Mouse (Mus musculus) thymus, adult 2 months (tissue): ENCODE results near the gene Hist1h2ab. TPM values are rescaled to one million over a fixed set of nuclear protein-coding genes. Genes with fewer than 3 reads are reported as not detected.

Experiments
- DNase-seq: peaks from one replicate; pipeline ENCODE4 v3.0.0; 2021
- H3K27ac ChIP-seq: fragments of 200-500 bp; 2 replicates; pipeline ENCODE4 v1.5.1; 2012; ENCODE audit warnings: low read length, control low read depth; ENCODE audit not compliant: control insufficient read depth, insufficient read depth
- H3K27me3 ChIP-seq: fragments of 200-500 bp; 2 replicates; pipeline ENCODE4 v1.6.1; 2012; ENCODE audit warnings: mild to moderate bottlenecking, low read length, moderate library complexity, mixed read lengths; ENCODE audit not compliant: control insufficient read depth, insufficient read depth
- H3K36me3 ChIP-seq: fragments of 200-500 bp; 2 replicates; pipeline ENCODE4 v1.6.1; 2012; ENCODE audit warnings: mild to moderate bottlenecking, low read length, moderate library complexity; ENCODE audit not compliant: control insufficient read depth, insufficient read depth
- H3K4me1 ChIP-seq: fragments of 200-500 bp; replicated peaks from 2 replicates; pipeline ENCODE4 v1.6.1; 2012; ENCODE audit warnings: low read length; ENCODE audit not compliant: control insufficient read depth, insufficient read depth
- H3K4me3 ChIP-seq: fragments of 200-500 bp; 2 replicates; pipeline ENCODE4 v1.5.1; 2012; ENCODE audit warnings: mild to moderate bottlenecking, low read length, control low read depth, moderate library complexity; ENCODE audit not compliant: control insufficient read depth, insufficient read depth
- CTCF ChIP-seq: fragments of 200-500 bp; IDR thresholded peaks from 2 replicates; pipeline ENCODE4 v1.5.1; 2012; ENCODE audit warnings: mild to moderate bottlenecking, control low read depth, low read length, moderate library complexity, borderline replicate concordance; ENCODE audit not compliant: control insufficient read depth, poor library complexity, insufficient read depth; ENCODE audit errors: extremely low read depth
- POLR2A ChIP-seq: fragments of 200-500 bp; IDR thresholded peaks from 2 replicates; pipeline ENCODE4 v1.6.1; 2012; ENCODE audit warnings: mild to moderate bottlenecking, low read length, control low read depth, moderate library complexity; ENCODE audit not compliant: control insufficient read depth, poor library complexity, insufficient read depth; ENCODE audit errors: extremely low read depth
- WGBS: fragments of 180-500 bp; shearing (Covaris S2); methylation state at CpG from one replicate; pipeline ENCODE4 v1.1.7; 2018; 5-methylcytosine and 5-hydroxymethylcytosine counted together
- polyA plus RNA-seq: library from polyadenylated mRNA; depleted of rRNA; stranded (reverse); fragments of >200 nt; gene quantifications from 2 replicates; pipeline ENCODE4 v1.2.3, GENCODE M21; 2012

The Hist1h2ab gene
- polyA plus RNA-seq, 1 experiment = 258 TPM

DNA sequence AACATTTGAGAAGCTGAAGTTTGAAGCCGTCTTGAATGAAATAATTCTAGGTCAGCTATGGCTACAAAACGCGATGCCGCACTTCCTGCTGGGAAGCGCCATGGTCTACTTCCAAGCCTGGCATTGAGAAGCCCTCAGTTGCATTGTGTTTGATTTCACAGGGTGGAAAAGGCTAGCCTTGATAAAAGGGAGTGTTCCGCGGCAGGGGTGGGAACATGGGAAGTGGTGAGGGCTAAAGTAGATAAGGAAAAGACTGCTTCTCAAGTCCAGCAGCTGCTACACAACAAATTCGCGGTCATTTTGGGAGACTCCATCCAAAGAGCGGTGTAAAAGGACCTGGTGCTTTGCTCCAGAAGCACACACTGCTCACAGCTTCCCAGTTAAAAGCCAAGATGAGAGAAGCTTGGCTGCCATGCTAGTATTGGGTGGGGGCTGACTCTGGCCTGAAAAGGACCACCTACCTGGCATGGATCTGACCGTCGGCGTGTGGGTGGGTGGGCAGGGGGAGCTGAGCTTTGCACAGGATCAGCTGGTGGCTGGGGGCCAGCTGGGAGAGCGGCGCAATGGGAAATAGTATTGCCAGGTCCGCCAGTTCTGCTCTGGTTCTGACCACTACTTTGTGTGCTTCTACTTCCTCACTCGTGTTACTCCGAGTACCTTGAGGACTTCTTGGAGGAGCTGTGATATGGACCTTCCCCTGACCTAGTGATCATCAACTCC, 22.3 kb upstream of the Hist1h2ab start:
- 81% methylated on average over 18 of the region's 18 CpGs for WGBS
- Histone ChIP-seq H3K27ac (peak overlapping the region; percentile 4; the same call in 1 of the 2 replicates), H3K27me3 (no peaks in the 10 kb centered on the region), H3K4me3 (no peak overlapping the region), H3K36me3 (no peaks in the 10 kb centered on the region), H3K4me1 (peaks cover 18% of the 10 kb centered on the region)
- no peak for TF ChIP-seq CTCF
- DNase-seq = no peak

DNA sequence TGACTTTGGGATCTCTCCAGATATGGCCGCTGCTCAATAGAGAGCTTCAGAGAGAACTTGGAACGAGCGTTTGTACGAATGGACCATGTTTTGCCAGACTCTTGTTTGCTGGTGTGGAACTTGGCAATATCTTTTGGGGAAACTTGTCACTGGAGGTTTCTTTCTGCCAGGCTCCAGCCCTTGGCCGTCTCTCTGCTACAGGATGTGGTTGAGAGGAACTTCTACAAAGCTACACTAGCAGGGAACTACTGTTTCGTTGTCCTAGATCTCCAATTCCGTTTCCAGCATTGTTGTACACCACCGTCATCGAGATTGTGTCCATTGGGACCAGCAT, 21.8 kb upstream of the Hist1h2ab start:
- no peak for DNase-seq
- H3K27me3 ChIP-seq = no peaks in the 10 kb centered on the region
- peaks cover 18% of the 10 kb centered on the region for H3K4me1 ChIP-seq
- TF ChIP-seq CTCF (no peak), POLR2A (no peak)
- H3K36me3 ChIP-seq = no peaks in the 10 kb centered on the region
- WGBS = 18% methylated on average over 9 of the region's 9 CpGs
- peak overlapping the region; percentile 53 for H3K27ac ChIP-seq
- no peak overlapping the region for H3K4me3 ChIP-seq

DNA sequence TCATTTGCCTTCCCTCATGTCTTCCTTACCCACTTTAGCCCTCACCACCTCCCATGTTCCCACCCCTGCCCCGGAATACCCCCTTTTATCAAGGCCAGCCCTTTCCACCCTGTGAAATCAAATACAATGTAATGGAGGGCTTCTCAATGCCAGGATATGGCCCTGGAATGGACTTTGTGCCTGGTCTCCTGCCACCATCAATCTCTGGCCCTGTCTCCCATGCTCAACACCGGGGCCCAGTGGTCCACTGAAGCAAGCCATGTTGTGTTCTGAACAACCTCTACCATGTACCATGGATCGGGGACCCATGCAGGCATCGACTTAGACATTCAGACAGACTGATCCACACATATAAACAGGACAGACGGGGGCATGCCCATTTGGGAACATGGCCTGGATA, 21.2 kb upstream of the Hist1h2ab start:
- H3K4me1 ChIP-seq = peaks cover 18% of the 10 kb centered on the region
- peak overlapping the region; percentile 53; the same call in 1 of the 2 replicates for H3K27ac ChIP-seq
- DNase-seq = no peak
- H3K4me3 ChIP-seq = no peak overlapping the region
- no peaks in the 10 kb centered on the region for H3K36me3 ChIP-seq
- WGBS = 96% methylated on average over 5 of the region's 5 CpGs
- TF ChIP-seq CTCF (no peak), POLR2A (no peak)
- no peaks in the 10 kb centered on the region for H3K27me3 ChIP-seq

DNA sequence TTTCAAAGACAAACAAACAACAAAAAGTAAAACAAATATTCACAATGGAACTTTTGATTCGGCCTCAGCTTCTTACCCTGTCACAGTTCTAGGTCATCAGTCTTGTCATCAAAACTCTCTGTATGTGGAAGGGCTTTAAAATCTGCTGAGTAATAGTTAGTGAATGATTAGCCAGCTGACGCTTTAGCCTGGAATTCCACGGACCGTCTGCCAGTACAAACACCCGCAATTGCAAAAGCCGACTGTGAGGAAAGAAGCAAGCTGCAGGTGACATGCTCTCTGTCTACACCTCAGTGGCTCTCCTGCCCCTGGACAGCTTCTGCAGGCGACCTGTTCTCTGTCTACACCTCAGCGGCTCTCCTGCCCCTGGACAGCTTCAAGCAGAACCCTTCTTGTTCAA, 20.4 kb upstream of the Hist1h2ab start:
- DNase-seq = no peak
- no peak overlapping the region for H3K27ac ChIP-seq

DNA sequence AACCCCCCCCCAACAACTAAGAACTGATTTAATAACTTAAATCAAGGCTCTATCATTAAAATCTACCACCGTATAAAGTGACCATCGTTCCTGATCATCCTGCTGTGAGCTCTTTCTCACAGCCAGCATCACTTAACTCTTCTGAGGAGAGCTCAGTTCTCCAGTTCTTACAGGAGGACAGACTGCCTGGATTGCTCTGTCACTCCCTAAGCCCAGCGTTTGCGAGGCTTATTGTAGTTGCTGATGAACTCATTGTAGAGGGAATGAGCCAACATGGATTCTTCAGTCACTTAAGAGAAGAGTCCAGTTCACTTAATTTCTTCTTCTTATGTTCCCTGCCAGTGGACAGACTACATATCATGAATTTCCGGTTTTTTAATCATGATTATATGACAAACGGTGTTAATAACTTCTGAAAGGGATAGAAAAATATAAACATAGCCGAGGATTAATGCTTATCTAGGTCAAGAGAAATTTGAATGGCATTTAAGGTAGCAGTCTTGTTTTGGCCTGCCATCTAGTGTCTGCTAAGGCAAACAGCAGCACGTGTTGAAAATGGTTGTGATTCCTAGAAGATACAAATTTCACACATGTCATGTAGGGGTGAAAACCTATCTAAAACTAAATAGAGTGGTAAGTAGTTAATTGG, 18.6 kb upstream of the Hist1h2ab start:
- 34% methylated on average over 8 of the region's 8 CpGs for WGBS
- peak; percentile 46 for DNase-seq

More for the DNA sequence above, 20.4 kb upstream of the Hist1h2ab start:
- 90% methylated on average over 8 of the region's 8 CpGs for WGBS
- H3K4me1 ChIP-seq = peaks cover 18% of the 10 kb centered on the region
- H3K36me3 ChIP-seq = no peaks in the 10 kb centered on the region
- TF ChIP-seq CTCF (no peak), POLR2A (no peak)
- H3K4me3 ChIP-seq = no peak overlapping the region
- no peaks in the 10 kb centered on the region for H3K27me3 ChIP-seq

DNA sequence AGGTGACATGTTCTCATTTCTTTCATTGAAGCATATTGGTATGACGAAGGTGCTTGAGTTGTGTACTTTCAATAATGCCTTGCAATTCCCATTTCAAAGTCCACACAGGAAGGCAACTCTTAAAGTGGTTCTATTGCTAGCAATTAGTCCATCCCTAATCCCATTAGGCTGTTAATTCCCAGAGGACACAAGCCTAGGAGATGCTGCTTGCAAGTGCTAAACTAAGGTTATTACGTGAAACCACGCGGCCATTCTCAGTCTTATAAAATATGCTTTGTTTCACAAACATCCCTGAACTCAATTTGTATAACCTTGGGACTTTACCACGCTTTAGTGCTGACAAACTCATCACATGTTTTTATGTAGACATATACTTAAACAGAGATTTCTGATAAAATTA, 13.8 kb upstream of the Hist1h2ab start:
- no peaks in the 10 kb centered on the region for H3K4me1 ChIP-seq
- TF ChIP-seq CTCF (no peak), POLR2A (no peak)
- H3K27me3 ChIP-seq = no peaks in the 10 kb centered on the region
- 98% methylated on average over 5 of the region's 5 CpGs for WGBS
- H3K36me3 ChIP-seq = no peaks in the 10 kb centered on the region
- no peak overlapping the region for H3K27ac ChIP-seq
- no peak for DNase-seq
- no peak overlapping the region for H3K4me3 ChIP-seq

More for the DNA sequence above, 18.6 kb upstream of the Hist1h2ab start:
- Histone ChIP-seq H3K4me3 (no peak overlapping the region), H3K27me3 (no peaks in the 10 kb centered on the region), H3K27ac (no peak overlapping the region), H3K36me3 (no peaks in the 10 kb centered on the region), H3K4me1 (peaks cover 18% of the 10 kb centered on the region)
- TF ChIP-seq CTCF (no peak), POLR2A (no peak)

DNA sequence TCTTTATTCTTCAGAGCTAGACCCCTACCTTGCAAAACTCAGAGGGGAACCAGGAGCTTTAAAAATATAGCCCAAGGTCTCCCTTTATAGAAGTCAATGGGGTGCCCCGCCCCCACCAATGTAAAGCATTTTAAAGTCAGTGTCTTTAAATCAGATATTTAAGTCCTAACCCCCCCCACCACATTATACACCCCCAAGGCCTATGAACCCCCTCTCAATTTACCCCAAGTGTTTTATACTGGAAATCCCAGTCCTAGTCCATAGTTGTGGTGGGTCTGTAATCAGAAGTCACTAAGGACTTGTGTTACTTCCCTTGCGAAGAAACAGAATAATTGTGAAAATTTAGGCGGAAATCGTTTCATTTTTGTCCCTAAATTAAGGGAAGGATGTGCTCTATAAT, 12.9 kb upstream of the Hist1h2ab start:
- no peak overlapping the region for H3K4me3 ChIP-seq
- WGBS = 27% methylated on average over 4 of the region's 4 CpGs
- TF ChIP-seq CTCF (no peak), POLR2A (no peak)

More for the DNA sequence above, 12.9 kb upstream of the Hist1h2ab start:
- Histone ChIP-seq H3K27ac (peak overlapping the region; percentile 71; the same call in 1 of the 2 replicates), H3K36me3 (no peaks in the 10 kb centered on the region), H3K4me1 (no peaks in the 10 kb centered on the region), H3K27me3 (no peaks in the 10 kb centered on the region)
- peak; percentile 40 for DNase-seq
